Mouse (Mus musculus): ENCODE results near the gene Gm20854.
"Not testable (repeated sequence)": the region's sequence is repeated elsewhere in the genome, so short reads cannot be mapped to it uniquely, and the experiment has no call there.

Gene Gm20854

GRCm38 (mm10) chrY:85530808-85531207, at the start of gene Gm20854:
Gene Gm20854, minus strand, starts transcription at chrY:85530908.
- not testable (repeated sequence) for DNase-seq (ENCODE audit: low spot score in 2 of 2)
